Mouse (Mus musculus) heart, postnatal 14 days (tissue): ENCODE results near the gene Hnrnpu. TPM values are rescaled to one million over a fixed set of nuclear protein-coding genes. Genes with fewer than 3 reads are reported as not detected.
"Not testable (repeated sequence)": the region's sequence is repeated elsewhere in the genome, so short reads cannot be mapped to it uniquely, and the experiment has no call there.

ENCODE experiments used
- DNase-seq, 2 experiments: peaks; one replicate each; pipeline ENCODE4 v3.0.0; 2021 to 2022
- intact Hi-C: fragments of 180-260 bp; cut with DNase I; formaldehyde crosslinking; loops from one replicate; pipeline ENCODE4 v1.15.1; 2025
- long read RNA-seq, 2 experiments: library from polyadenylated mRNA; stranded (forward); transcript quantifications; one replicate each; pipeline ENCODE4 v2.0.0; 2021
- total RNA-seq, 2 experiments: library from RNA; stranded (reverse); gene quantifications; 2 replicates each; pipeline ENCODE4 v1.2.3; 2021

Hnrnpu gene
- total RNA-seq, result 100 to 1,000 TPM; 212 to 218 TPM
- long read RNA-seq, experiment 1, full-length matches to known transcripts, result 321 of 343 reads
- long read RNA-seq, experiment 1, partial matches to known transcripts, result 15 of 343 reads
- long read RNA-seq, experiment 1, other reads (novel, unspliced or antisense), result 7 of 343 reads
- long read RNA-seq, experiment 2, full-length matches to known transcripts, result 287 of 310 reads
- long read RNA-seq, experiment 2, partial matches to known transcripts, result 10 of 310 reads
- long read RNA-seq, experiment 2, other reads (novel, unspliced or antisense), result 13 of 310 reads

- peak; percentile 99 for DNase-seq
- intact Hi-C loops, result loop anchor here (1.0 kb wide), 1 partner anchor 69 kb away; the partner anchor contains the start of gene Efcab2
These were observed at the start of gene Hnrnpu for GRCm38 (mm10) chr1:178337551-178338317. TSS of gene Hnrnpu (minus strand) at chr1:178337797.

GRCm38 (mm10) chr1:178382165-178382564, 44.6 kb upstream of the Hnrnpu start:
- intact Hi-C loops, result no loop called here
- DNase-seq, result no peak

- no peak for DNase-seq
- intact Hi-C loops, result no loop called here
These were observed 41.6 kb upstream of the Hnrnpu start for GRCm38 (mm10) chr1:178379224-178379623.

- DNase-seq, result no peak
- intact Hi-C loops, result no loop called here
These were observed 40.5 kb upstream of the Hnrnpu start for GRCm38 (mm10) chr1:178378115-178378514.

GRCm38 (mm10) chr1:178376907-178377306, 39.3 kb upstream of the Hnrnpu start:
- no peak for DNase-seq
- intact Hi-C loops, result no loop called here

- no peak for DNase-seq
- intact Hi-C loops, result no loop called here
These were observed 38.5 kb upstream of the Hnrnpu start for GRCm38 (mm10) chr1:178376061-178376460.

GRCm38 (mm10) chr1:178375381-178375780, 37.8 kb upstream of the Hnrnpu start:
- intact Hi-C loops, result no loop called here
- DNase-seq, result no peak

- DNase-seq, result no peak
- intact Hi-C loops, result no loop called here
These were observed 35.1 kb upstream of the Hnrnpu start for GRCm38 (mm10) chr1:178372681-178373080.

GRCm38 (mm10) chr1:178369272-178369651, 31.7 kb upstream of the Hnrnpu start:
- intact Hi-C loops, result loop anchor here (2.0 to 5.0 kb wide), 2 partner anchors 38 to 78 kb away; partner anchors contain the start of gene Efcab2
- peak; percentile 39 to 46 for DNase-seq

GRCm38 (mm10) chr1:178368548-178369271, 31.1 kb upstream of the Hnrnpu start:
- intact Hi-C loops, result loop anchor here (2.0 to 5.0 kb wide), 2 partner anchors 38 to 79 kb away; partner anchors contain the start of gene Efcab2
- peak; percentile 94 to 95 for DNase-seq

GRCm38 (mm10) chr1:178368121-178368520, 30.5 kb upstream of the Hnrnpu start:
- no peak for DNase-seq
- intact Hi-C loops, result loop anchor here (2.0 to 5.0 kb wide), 2 partner anchors 39 to 79 kb away; partner anchors contain the start of gene Efcab2

- intact Hi-C loops, result loop anchor here (5.0 kb wide), 1 partner anchor 82 kb away; no protein-coding TSS in a partner anchor
These were observed 27.6 kb upstream of the Hnrnpu start for GRCm38 (mm10) chr1:178365171-178365570.

GRCm38 (mm10) chr1:178360702-178361101, 23.1 kb upstream of the Hnrnpu start:
- intact Hi-C loops, result no loop called here
- no peak for DNase-seq

More at GRCm38 (mm10) chr1:178365171-178365570, 27.6 kb upstream of the Hnrnpu start:
- DNase-seq, result no peak

GRCm38 (mm10) chr1:178360264-178360663, 22.7 kb upstream of the Hnrnpu start:
- intact Hi-C loops, result no loop called here
- no peak for DNase-seq

- intact Hi-C loops, result no loop called here
- no peak for DNase-seq
These were observed 20.4 kb upstream of the Hnrnpu start for GRCm38 (mm10) chr1:178357776-178358710.

- no peak for DNase-seq
- intact Hi-C loops, result no loop called here
These were observed 17.0 kb upstream of the Hnrnpu start for GRCm38 (mm10) chr1:178354576-178354975.

GRCm38 (mm10) chr1:178351643-178352042, 14.0 kb upstream of the Hnrnpu start:
- no peak for DNase-seq

GRCm38 (mm10) chr1:178350792-178351191, 13.2 kb upstream of the Hnrnpu start:
- DNase-seq, result no peak
- intact Hi-C loops, result no loop called here

More at GRCm38 (mm10) chr1:178351643-178352042, 14.0 kb upstream of the Hnrnpu start:
- intact Hi-C loops, result no loop called here

- intact Hi-C loops, DNase-seq: not testable (repeated sequence)
These were observed 6.6 kb upstream of the Hnrnpu start for GRCm38 (mm10) chr1:178344071-178344805.
